Mouse (Mus musculus) CD4-positive helper T cell, adult 2 months (primary cell): ENCODE measurements at regions not wholly inside any gene's neighbourhood (a gene's known extent, or its start where the extent isn't known, plus 50 kb on each side); places are given as distances from the start of the nearest gene placed in this dataset.

Experiments
- DNase-seq: peaks from one replicate; pipeline ENCODE4 v3.0.0-alpha.2; 2012; ENCODE audit warnings: low read depth, missing footprints, low spot score

DNA sequence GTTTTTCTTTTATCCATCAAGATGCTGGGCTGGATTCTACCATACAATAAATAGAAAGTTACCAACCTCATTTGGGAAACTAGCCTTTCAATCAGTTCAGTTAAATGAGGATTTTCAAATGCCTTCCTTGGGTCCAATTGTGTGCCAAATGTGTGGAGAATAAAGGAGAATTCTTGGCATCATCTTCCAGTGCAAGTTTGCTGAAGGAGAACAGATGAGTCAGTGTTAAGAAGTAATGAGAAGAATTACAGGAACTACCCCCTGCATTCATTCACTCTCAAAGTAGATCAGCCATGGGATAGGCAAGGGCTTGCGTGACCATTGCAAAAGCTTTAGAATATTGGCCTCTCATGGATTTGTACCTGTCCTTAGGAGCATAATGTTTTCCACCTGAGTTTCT is 193.4 kb upstream of the Man1a start:
- no peak for DNase-seq

DNA sequence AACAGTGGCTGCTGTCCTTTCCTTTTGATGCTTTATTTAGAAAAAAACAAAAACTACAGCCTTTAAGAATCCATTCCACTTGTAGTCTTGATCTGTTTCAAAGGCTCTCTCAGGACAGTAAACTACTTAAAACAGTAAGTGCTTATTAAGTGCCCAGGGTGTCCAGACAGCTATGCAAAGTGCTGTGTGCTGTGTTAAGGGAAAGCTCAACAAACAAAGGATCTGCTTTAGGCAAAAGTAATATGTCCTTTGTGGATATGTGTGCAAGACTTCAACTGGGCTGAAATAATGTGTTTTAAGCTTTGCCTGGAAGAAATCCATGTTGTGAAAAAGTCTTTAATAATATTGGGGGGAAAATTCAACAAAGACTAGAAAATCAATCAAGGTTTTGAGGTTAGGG is 192.9 kb upstream of the Man1a start:
- DNase-seq = no peak

DNA sequence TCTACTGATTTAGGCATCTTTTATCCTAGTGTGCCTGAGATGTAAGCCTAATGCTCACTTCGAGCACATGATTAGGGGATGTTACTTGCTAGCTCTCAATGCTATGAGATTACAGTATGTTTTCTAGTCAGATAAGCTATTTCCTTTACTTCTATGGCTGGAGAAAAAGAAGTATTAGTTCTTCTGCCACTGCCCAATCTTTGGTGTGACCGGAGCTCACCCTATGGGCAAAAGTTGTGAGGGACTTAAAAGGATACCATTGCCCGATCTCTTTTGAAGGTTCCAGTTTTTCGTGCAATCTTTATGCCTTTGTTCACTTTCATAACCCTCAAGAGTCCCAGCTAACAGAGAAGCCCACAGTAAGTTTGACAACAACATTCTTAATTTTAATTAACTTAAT is 190.2 kb upstream of the Man1a start:
- no peak for DNase-seq

DNA sequence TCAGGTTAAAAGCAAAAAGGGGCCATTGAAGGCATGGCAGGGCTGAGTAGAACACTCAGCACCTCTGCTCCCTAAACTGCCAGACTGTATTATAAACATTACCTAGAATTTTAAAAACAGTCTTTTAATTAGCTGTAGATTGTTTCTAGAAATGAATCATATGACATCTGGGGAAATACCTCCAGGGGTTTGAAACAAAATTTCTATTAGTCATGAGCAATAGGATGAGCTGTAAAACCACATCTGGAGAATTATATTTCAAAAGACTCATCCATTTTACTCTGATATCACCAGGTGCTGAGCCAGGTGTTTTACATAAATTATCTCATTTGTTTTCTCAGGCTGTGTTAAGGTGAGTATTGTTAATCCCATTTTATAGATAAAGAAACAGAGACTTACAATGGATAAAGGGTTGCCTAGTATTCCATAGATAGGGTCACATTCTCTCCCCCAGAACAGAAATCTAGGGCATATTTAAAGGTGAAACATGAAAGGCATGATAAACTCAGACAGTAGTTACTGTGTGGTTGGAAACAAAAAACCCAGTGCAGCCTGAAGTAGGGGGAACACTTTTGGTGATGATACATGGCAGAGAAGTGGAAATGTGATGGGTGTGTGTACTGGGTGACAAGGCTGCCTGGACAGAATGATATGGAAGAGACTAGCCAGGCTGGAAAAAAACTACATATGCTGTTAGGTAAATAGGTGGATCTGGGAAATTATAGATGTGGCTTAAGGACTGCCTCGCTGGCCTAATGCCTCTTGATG is 178.6 kb upstream of the Man1a start:
- DNase-seq = peak; percentile 54

DNA sequence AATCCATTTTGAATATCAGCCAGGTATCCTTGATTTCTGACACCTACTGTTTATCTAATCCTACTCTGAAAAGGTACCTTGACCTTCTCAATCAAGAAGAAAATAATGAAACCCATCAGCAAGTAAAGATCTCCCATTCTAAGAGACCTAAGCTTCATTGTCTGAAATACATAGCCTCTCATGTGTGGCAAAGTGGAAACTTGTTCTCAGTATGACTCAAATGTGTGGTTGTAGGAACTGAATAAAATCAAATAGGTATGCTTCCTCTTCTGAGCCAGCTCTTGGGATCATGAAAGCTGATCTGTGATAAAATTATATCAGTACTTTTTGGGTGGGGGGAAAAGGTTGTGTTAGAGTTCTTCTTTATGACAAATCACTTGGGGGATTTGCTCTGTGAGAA is 168.6 kb upstream of the Man1a start:
- no peak for DNase-seq

DNA sequence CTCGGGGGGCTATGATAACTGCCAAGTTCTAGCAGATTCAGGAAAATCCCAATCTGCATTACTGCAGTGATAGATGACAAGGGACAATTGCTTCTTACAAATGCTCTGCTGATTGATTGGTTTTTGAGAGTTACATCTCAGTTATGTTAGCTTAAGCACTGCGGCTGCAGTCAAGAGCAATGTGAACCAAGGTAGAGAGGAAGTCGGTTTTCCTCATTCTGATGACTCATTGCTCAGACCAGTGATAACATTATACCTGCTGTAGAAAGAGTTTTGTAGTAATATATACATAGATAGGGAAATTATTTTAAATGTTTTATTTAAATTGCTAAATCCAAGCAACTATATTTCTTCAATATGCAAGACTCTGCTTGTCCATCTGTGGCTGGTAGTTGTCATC is 126.0 kb upstream of the Man1a start:
- DNase-seq = no peak

DNA sequence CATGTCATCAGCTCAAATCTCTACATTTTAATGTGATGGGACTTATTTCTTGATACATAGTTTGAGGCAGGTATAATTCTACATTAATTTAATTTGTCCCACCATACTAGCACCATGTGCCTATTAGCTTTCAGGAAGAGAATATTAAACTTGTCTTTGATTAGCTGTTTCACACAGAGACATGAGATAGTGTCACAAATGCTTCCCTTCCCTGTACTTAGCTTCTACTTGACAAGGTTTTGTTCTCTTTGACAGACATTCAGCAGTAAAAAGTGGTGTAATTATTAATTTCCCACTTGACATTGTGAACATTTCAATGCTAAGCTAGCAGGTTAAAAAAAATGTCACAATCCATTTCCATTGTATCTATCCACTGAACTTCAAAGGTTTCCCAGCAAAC is 125.3 kb upstream of the Man1a start:
- no peak for DNase-seq

DNA sequence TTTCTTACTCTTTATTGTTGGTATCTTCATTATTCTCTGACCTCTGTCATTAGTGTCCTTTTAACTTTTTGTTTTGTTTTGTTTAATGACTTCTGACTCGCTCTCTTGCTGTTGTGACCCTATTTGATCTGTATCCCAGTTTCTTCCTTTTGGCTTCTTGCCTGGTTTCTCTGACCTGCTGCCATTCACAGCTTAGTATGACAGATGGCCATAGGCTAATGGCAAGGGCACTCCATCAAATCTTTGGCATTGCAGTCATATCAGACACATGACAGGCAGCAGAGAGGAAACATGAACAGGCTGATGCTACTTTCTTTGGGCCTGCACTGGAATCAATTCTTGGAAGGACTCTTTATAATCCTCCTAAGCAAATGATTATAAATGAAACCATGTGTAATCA is 106.3 kb upstream of the Man1a start:
- DNase-seq = no peak

DNA sequence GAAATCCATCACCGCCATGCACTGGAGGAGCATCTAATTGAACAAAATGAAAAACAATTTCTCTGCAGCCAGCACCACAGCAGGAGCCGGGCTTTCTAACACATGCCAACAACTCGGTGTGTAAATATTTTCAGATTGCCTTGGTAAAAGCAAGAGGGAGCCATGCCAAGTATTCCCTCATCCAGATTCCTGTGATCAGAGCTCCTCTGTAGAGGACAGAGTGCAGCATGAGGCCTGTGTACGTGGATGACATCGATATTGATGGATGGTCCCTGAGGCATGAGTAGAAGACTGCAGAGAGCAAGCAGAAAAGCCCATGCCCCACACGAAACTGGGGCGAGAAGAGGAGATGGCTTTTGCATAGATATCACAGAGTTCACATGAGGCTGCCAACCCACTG is 92.9 kb upstream of the Man1a start:
- DNase-seq = no peak

DNA sequence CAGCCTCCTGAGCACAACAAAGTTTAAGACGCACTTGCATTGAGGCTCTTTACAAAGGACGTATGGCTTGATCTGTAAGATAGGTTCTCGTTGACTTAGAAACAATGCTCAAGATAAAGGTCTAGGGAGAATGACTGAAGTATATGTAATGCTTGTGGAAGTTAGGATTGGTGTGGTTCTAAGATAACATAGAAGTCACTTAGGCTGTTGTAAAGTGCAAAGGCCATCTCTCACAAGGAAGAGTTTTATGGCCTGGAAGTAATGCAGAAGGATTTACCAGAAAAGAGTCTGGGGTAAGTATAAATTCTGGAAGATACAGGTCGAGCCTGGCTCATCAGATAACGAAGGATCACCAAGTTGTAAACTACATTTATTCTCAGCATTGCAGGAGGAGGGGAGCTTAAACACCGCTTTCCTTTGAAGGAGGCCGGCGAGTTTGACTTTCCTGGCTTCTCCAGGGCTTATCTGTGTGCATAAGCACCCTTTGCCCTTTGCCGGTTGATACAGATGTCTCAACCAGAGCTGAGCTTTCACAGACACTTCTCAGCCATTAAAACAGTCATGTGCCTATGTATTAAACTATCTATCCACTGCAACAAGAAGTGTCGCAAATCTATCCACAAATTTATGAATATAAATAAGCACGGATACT is 84.8 kb upstream of the Man1a start:
- no peak for DNase-seq

DNA sequence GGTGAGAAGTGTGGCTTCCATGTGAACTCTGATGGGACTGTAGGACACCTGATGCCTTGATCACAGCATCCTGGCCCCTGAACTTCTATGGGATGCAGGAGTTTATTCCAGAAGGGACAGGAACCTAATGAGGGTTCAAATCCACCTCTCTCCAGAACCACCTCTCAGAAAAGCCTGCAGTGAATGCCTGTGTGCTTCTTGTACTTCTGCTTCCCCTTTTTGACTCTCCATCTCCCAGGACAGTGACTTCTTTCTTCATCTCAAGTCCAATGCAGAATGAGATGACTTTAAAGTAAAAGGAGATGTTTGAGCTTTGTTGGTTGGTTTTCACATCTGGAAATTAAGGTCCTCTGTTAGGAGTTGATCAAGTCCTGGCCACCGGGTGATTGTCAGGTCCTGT is 77.5 kb upstream of the Man1a start:
- DNase-seq = no peak

DNA sequence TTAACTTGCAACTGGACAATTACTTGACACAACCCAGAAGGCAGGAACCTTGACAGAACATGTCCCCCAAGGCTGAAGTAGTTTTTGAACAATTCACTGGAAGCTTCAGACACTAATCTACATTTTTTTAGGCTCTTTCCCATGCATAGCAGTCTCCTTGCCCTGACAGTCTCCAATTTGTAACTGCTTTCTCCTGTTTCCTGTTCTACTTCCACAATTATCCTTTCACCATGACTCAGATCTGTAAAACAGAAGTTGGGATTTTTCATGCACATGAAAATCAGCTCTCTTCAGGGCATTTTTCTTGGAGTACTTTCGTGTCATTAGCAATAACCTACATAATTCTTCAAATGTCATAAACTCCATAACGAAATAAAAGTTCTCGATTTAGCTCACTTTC is 56.2 kb upstream of the Man1a start:
- DNase-seq = no peak
